In genomic region chr7:79486528-79486927, GRCm38 (mm10) we compare ENCODE assay signal across 14 mouse cellular contexts. TPM values are rescaled to one million over a fixed set of nuclear protein-coding genes. Genes with fewer than 3 reads are reported as not detected.
DNase-seq lines count a peak whose midpoint lies in the region; ATAC-seq lines count a peak whose summit lies in the region.
"Had no signal": no experiment of that assay in that cellular context is flagged by ENCODE, and none has a peak within 500 bp of the region (broad histone marks: within the 10 kb centered on the region; RNA-seq: fewer than 3 reads in every experiment).

No protein-coding gene starts in this region.

- 62% methylated on average over 10 of the region's 10 CpGs for WGBS in embryonic facial prominence, embryonic 10.5 days

- H3K9me3 ChIP-seq in embryonic facial prominence, embryonic 10.5 days, result no peaks in the 10 kb centered on the region
- H3K9me3 ChIP-seq: hindbrain, embryonic 12.5 days had no signal

- H3K4me1 ChIP-seq in embryonic facial prominence, embryonic 10.5 days, result no peaks in the 10 kb centered on the region
- H3K4me1 ChIP-seq: hindbrain, embryonic 12.5 days had no signal

- no peaks in the 10 kb centered on the region for H3K36me3 ChIP-seq in embryonic facial prominence, embryonic 10.5 days (replicated peaks)
- H3K36me3 ChIP-seq: hindbrain, embryonic 12.5 days had no signal

- H3K27ac ChIP-seq in embryonic facial prominence, embryonic 10.5 days (replicated peaks), result no peak overlapping the region
- H3K27ac ChIP-seq: hindbrain, embryonic 12.5 days had no signal

- no peak for ATAC-seq in monocyte, adult 5-6 weeks (replicated peaks; ENCODE audit: insufficient number of reproducible peaks, low FRiP score, low TSS enrichment, poor library complexity, severe bottlenecking)
- ATAC-seq: forebrain, embryonic 14.5 days; intestine, embryonic 16.5 days; lung, postnatal 0 days had no signal

- peak; percentile 85 to 91 for DNase-seq in layer of hippocampus, adult 18-20 months (ENCODE audit: low spot score in 2 of 2)
- no peak for DNase-seq in layer of hippocampus, postnatal 25 days (ENCODE audit: extremely low spot score in 1 of 2, low spot score in 1 of 2)
- peak; percentile 66 for DNase-seq in NIH3T3 (ENCODE audit: low read depth)
- DNase-seq in layer of hippocampus, adult 9-11 months, result peak; percentile 92
- DNase-seq in right cerebral cortex, postnatal 36 days (ENCODE audit: low spot score in 2 of 2), result peak; percentile 86 to 92
- no peak for DNase-seq in embryonic facial prominence, embryonic 10.5 days (ENCODE audit: low spot score)
- DNase-seq: cerebellum, postnatal 36 days; kidney, postnatal 14 days; thymus, adult 2 months had no signal

- H3K27me3 ChIP-seq in embryonic facial prominence, embryonic 10.5 days (replicated peaks; ENCODE audit: low read depth, poor library complexity, severe bottlenecking), result peaks cover 23% of the 10 kb centered on the region

- no peak overlapping the region for H3K4me3 ChIP-seq in embryonic facial prominence, embryonic 10.5 days
- H3K4me3 ChIP-seq: hindbrain, embryonic 12.5 days had no signal

RNA-seq across cellular contexts. Expression of gene Polg, which starts 20.4 kb away (rescaled TPM):
- total RNA-seq in layer of hippocampus, adult 18-20 months (2021), result 10 to 100 TPM; 81.6 to 81.7 TPM
- total RNA-seq in layer of hippocampus, postnatal 25 days (2021), result 10 to 100 TPM; 74.2 to 91.0 TPM
- total RNA-seq in monocyte, adult 5-6 weeks (2017), result 70.5 to 97.7 TPM (median 92.7 TPM) in 3 replicates
- polyA plus RNA-seq in embryonic facial prominence, embryonic 10.5 days (2016; fragmentation: Nextera tagmentation; extraction: Ambion mirVana), result 33.4 and 37.8 TPM in 2 replicates

Comparison
In these comparisons a context has a peak if more than half of its experiments do, and no peak if none do; other contexts are left out.
1. DNase-seq: peak in layer of hippocampus, adult 18-20 months (2 of 2), NIH3T3 (single experiment), layer of hippocampus, adult 9-11 months (single experiment) and right cerebral cortex, postnatal 36 days (2 of 2); none in layer of hippocampus, postnatal 25 days (0 of 2) and embryonic facial prominence, embryonic 10.5 days (single experiment).